Mouse (Mus musculus): ENCODE results near the gene Olfr132. TPM values are rescaled to one million over a fixed set of nuclear protein-coding genes. Genes with fewer than 3 reads are reported as not detected.

Gene Olfr132
- not detected in 2 replicates for polyA plus RNA-seq (2012; rRNA removed)

GRCm38 (mm10) chr17:38134426-38134825, at the start of gene Olfr132:
Olfr132 (minus strand) TSS chr17:38134526.

GRCm38 (mm10) chr17:38171088-38171487, 36.8 kb upstream of the Olfr132 start, which contains the start of gene Olfr134:
Olfr134 (plus strand) TSS chr17:38171388.

DNA sequence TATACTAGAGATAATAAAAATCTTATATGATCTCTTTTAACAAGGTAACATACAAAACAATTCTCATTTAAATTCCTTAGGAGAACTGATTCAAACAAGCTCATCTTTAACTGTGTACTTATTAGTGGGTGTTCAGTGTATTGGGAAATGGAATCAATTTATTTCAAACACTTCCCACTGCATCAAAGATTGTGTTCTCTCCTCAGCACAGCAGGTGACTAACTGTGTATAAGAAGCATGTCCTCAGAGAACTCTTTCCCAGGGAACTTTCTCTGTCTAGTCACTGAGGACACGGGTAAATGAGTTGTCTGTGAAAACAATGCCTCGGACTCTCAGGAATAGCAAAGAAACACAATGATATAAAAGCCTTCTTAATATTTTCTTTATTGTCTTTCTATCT, 10.7 kb upstream of the Olfr132 start, which contains the start of gene Olfr133:
Olfr133 (plus strand) TSS at position 301 of the 400 bp plus-strand sequence.

GRCm38 (mm10) chr17:38088593-38088992, 45.7 kb downstream of the Olfr132 start, which contains the start of gene Olfr131:
Olfr131 (minus strand) TSS chr17:38088693.

Other genes with a start within 250 kb of the Olfr132 start
- gene Olfr127, start 234.1 kb downstream of the Olfr132 start, polyA plus RNA-seq (2012; rRNA removed) = not detected in 2 replicates
- gene Olfr128, start 214.0 kb downstream of the Olfr132 start, polyA plus RNA-seq (2012; rRNA removed) = not detected in 2 replicates
- gene Olfr761, start 181.4 kb downstream of the Olfr132 start, polyA plus RNA-seq (2012; rRNA removed) = not detected in 2 replicates
- gene Olfr129, start 74.4 kb downstream of the Olfr132 start, polyA plus RNA-seq (2012; rRNA removed) = not detected in 2 replicates
- gene Olfr130, start 70.6 kb downstream of the Olfr132 start, polyA plus RNA-seq (2012; rRNA removed) = not detected in 2 replicates
- not detected in 2 replicates for gene Olfr131, start 45.8 kb downstream of the Olfr132 start, polyA plus RNA-seq (2012; rRNA removed)
- gene Olfr133, start 10.8 kb upstream of the Olfr132 start, polyA plus RNA-seq (2012; rRNA removed) = not detected in 2 replicates
- gene Olfr134, start 36.9 kb upstream of the Olfr132 start, polyA plus RNA-seq (2012; rRNA removed) = not detected in 2 replicates
- gene Olfr135, start 69.8 kb upstream of the Olfr132 start, polyA plus RNA-seq (2012; rRNA removed) = not detected in 2 replicates
- not detected in 2 replicates for gene Olfr138, start 126.5 kb upstream of the Olfr132 start, polyA plus RNA-seq (2012; rRNA removed)
- gene Olfr137, start 173.0 kb upstream of the Olfr132 start, polyA plus RNA-seq (2012; rRNA removed) = not detected in 2 replicates
- gene Olfr136, start 195.3 kb upstream of the Olfr132 start, polyA plus RNA-seq (2012; rRNA removed) = not detected in 2 replicates

Data from liver, embryonic 18 days (tissue).